Comparison of ENCODE assay signal across 9 mouse cellular contexts in the genomic region with DNA sequence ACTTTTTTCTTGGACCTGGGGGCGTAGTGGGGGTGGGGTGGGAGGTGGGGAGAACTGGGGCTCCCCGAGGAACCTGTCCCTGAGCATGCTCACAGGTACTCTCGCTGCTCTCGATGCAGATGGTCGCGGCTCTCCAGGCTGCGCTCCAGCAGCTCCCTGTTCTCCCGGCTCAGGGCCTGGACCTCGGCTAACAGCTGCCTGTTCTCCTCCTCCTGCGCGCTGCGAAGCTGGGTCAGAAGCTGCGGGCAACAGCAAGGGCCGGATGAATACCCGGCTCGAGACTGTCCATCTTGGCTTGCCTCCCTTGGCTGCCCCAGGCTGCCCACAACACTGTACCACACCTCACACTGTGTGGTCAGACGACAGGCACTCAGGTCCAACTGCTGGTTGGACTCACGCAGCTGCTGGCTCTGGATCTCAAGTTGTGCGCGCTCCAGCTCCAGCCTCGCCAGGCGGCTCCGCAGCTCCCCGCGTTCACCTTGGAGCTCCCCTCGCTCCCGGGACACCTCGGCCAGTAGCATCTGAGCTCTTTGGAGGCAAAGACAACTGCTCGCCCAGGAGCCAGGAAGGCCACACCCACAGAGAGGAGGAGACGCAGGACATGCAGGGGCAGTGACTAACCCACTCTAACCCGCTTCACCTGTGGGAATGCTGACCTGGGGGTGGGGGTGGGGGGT. TPM values are rescaled to one million over a fixed set of nuclear protein-coding genes. Genes with fewer than 3 reads are reported as not detected.
DNase-seq lines count a peak whose midpoint lies in the region; ATAC-seq and TF ChIP-seq lines count a peak whose summit lies in the region.
"Had no signal": no experiment of that assay in that cellular context is flagged by ENCODE, and none has a peak within 500 bp of the region (broad histone marks: within the 10 kb centered on the region; RNA-seq: fewer than 3 reads in every experiment).

No protein-coding gene starts in this region.

- no peak for ATAC-seq in limb, embryonic 11.5 days (ENCODE audit: insufficient number of reproducible peaks, low FRiP score, low TSS enrichment, low read depth)

- no peak for TF ChIP-seq CTCF in testis, adult 2 months (IDR thresholded peaks at IDR 0.05; ENCODE audit: control insufficient read depth, insufficient read depth, insufficient replicate concordance, low read depth, low read length)

- H3K27me3 ChIP-seq in testis, adult 2 months (ENCODE audit: control insufficient read depth, insufficient read depth, low read length) = no peaks in the 10 kb centered on the region
- peaks cover 51% of the 10 kb centered on the region for H3K27me3 ChIP-seq in limb, embryonic 11.5 days (ENCODE audit: control insufficient read depth, insufficient read depth, low read length)

- 5% methylated on average over 31 of the region's 31 CpGs for WGBS in limb, embryonic 11.5 days

- intact Hi-C loops in left cerebral cortex, postnatal 25 days (cut with DNase I) = no loop called here

- H3K9me3 ChIP-seq in limb, embryonic 11.5 days (ENCODE audit: control insufficient read depth, low read length) = no peaks in the 10 kb centered on the region

- no peaks in the 10 kb centered on the region; the same call in none of the 2 replicates for H3K36me3 ChIP-seq in testis, adult 2 months (ENCODE audit: control insufficient read depth, insufficient read depth, low read length)
- H3K36me3 ChIP-seq in limb, embryonic 11.5 days (ENCODE audit: control insufficient read depth, insufficient read depth, low read length) = no peaks in the 10 kb centered on the region

- H3K27ac ChIP-seq in testis, adult 2 months (ENCODE audit: control insufficient read depth, insufficient read depth, low read depth, low read length) = no peak overlapping the region
- H3K27ac ChIP-seq in limb, embryonic 11.5 days (replicated peaks; ENCODE audit: low read depth, low read length) = no peak overlapping the region
- H3K27ac ChIP-seq: macrophage had no signal

- peak; percentile 42 to 47 for DNase-seq in adrenal gland, postnatal 36 days
- no peak for DNase-seq in adrenal gland, adult 8-10 months
- no peak for DNase-seq in testis, postnatal 14 days (ENCODE audit: low spot score)
- DNase-seq in limb, embryonic 11.5 days (ENCODE audit: low spot score) = peak; percentile 44
- DNase-seq in testis, postnatal 10 days (ENCODE audit: low spot score) = peak; percentile 54
- DNase-seq in urinary bladder, postnatal 36 days (ENCODE audit: low spot score in 2 of 2) = no peak
- no peak for DNase-seq in left cerebral cortex, postnatal 25 days (ENCODE audit: low spot score in 2 of 2)

- peak overlapping the region; percentile 84 for H3K4me3 ChIP-seq in testis, adult 2 months (ENCODE audit: control insufficient read depth, low read depth, low read length)
- H3K4me3 ChIP-seq in limb, embryonic 11.5 days (ENCODE audit: low read depth, low read length) = peak overlapping the region; percentile 12; the same call in 1 of the 2 replicates

- TF ChIP-seq POLR2A in testis, adult 2 months (IDR thresholded peaks at IDR 0.05; ENCODE audit: control insufficient read depth, low read depth, low read length) = no peak

- H3K4me1 ChIP-seq in testis, adult 2 months (ENCODE audit: control insufficient read depth, insufficient read depth, low read length) = peaks cover 21% of the 10 kb centered on the region
- H3K4me1 ChIP-seq in limb, embryonic 11.5 days (ENCODE audit: control insufficient read depth, insufficient read depth, low read length) = peaks cover 3% of the 10 kb centered on the region; the same call in 1 of the 2 replicates

- H3K4me2 ChIP-seq in limb, embryonic 11.5 days (ENCODE audit: low read depth, severe bottlenecking) = peak overlapping the region; percentile 38

- peak overlapping the region; percentile 37 for H3K9ac ChIP-seq in limb, embryonic 11.5 days (ENCODE audit: low read length)

RNA-seq across cellular contexts. Expression of a gene that starts 7.5 kb away (rescaled TPM):
- total RNA-seq in adrenal gland, postnatal 36 days (2021) = 10 to 100 TPM; 30.0 to 30.7 TPM
- 10 to 100 TPM; 30.2 to 42.5 (median 36.1) TPM for total RNA-seq in adrenal gland, adult 8-10 months (2022)
- 12.5 and 16.4 TPM in 2 replicates for polyA plus RNA-seq in testis, adult 2 months (2012; rRNA removed)
- polyA plus RNA-seq in limb, embryonic 11.5 days (2014; fragmentation: Nextera tagmentation; extraction: Ambion mirVana) = 4.2 and 4.6 TPM in 2 replicates
- 10 to 100 TPM; 30.8 to 36.4 TPM for total RNA-seq in left cerebral cortex, postnatal 25 days (2021)

RNA-seq across cellular contexts. Expression of a gene that starts 10.0 kb away (rescaled TPM):
- total RNA-seq in adrenal gland, postnatal 36 days (2021) = 1 to 10 TPM; 1.7 to 1.8 TPM
- 1 to 10 TPM; 1.7 to 3.6 (median 2.4) TPM for total RNA-seq in adrenal gland, adult 8-10 months (2022)
- 33.5 and 39.8 TPM in 2 replicates for polyA plus RNA-seq in testis, adult 2 months (2012; rRNA removed)
- polyA plus RNA-seq in limb, embryonic 11.5 days (2014; fragmentation: Nextera tagmentation; extraction: Ambion mirVana) = 0.11 and 0.16 TPM in 2 replicates
- 1 to 10 TPM; 2.0 to 2.2 TPM for total RNA-seq in left cerebral cortex, postnatal 25 days (2021)

Comparison
In these comparisons a context has a peak if more than half of its experiments do, and no peak if none do; other contexts are left out.
1. DNase-seq: peak in adrenal gland, postnatal 36 days (2 of 2), limb, embryonic 11.5 days (single experiment) and testis, postnatal 10 days (single experiment); none in adrenal gland, adult 8-10 months (single experiment), testis, postnatal 14 days (single experiment), urinary bladder, postnatal 36 days (0 of 2) and left cerebral cortex, postnatal 25 days (0 of 2).